Mouse (Mus musculus): ENCODE measurements around the gene Fundc1. TPM values are rescaled to one million over a fixed set of nuclear protein-coding genes. Genes with fewer than 3 reads are reported as not detected.

Gene Fundc1
- polyA plus RNA-seq, 1 experiment from 2014 or later: 36.1 TPM

DNA sequence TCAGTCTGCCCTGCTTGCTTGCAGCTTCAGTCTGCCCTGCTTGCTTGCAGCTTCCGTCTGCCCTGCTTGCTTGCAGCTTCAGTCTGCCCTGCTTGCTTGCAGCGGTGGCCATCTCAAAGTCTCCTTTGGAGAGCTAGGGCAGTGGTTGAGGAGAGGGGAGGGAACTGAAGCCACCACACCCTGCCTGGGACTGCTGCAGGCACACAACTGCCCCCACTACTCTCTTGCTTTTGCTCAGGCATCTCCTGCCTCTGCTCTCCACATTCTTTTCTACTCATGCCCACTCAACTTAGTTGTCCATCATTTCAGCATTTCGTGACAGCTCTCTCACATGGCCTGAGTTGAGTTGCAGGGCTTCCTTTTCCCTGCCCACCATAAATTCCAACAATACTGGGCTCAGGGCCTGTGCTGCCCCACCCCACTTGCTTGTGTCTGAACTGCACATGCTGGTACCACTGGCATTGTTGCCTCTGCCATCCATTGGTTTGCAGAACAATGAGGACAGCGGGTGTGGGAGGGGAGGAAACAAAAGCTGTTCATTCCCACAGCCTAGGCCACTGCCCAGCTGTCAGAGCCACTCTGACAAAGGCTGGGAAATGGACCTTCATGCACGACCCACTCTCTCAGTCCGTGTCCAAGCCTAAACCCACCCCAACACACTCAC lies 24.9 kb downstream of the Fundc1 start:
- H3K4me1 ChIP-seq: peaks cover 18% of the 10 kb centered on the region
- H3K9me3 ChIP-seq: no peaks in the 10 kb centered on the region
- H3K36me3 ChIP-seq (replicated peaks): no peaks in the 10 kb centered on the region
- H3K4me3 ChIP-seq: no peak overlapping the region
- H3K27ac ChIP-seq: peak overlapping the region; percentile 79
- DNase-seq (ENCODE audit: extremely low spot score, low spot score): peak; percentile 15
- 21% methylated on average over 6 of the region's 6 CpGs for WGBS
- H3K27me3 ChIP-seq (ENCODE audit: poor library complexity, severe bottlenecking): no peaks in the 10 kb centered on the region

DNA sequence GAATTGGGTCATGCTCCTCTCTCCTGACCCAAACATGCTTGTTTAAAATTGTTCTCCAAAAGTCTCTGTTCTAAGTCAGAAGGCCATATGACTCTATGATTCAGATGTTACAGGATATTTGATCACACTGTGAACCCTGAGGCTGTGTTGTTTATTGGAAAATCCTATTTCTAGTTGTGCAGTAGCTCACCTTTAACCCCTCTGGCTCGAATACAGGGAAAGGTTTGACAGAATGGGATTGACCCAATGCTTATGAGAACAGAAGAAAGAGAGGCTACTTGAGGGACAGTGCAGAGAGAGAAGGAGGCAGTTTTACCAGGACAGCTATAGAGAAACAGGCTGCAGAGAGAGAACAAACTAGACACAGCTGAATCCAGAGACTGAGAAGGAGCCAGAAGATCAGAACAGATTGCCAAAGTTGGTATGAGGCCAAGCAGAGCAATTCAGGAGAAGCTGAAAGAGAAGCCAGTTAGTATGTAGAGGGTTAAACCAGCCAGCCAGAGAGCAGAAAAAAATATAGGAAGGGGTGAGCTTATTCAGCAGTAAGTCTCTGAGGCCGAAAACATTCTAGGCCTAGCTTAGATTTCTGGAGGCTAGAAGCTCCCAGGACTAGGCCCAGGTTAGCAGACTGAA lies 27.1 kb downstream of the Fundc1 start:
- no peaks in the 10 kb centered on the region for H3K36me3 ChIP-seq (replicated peaks)
- no peak for DNase-seq (ENCODE audit: extremely low spot score, low spot score)
- H3K9me3 ChIP-seq: no peaks in the 10 kb centered on the region
- H3K27me3 ChIP-seq (ENCODE audit: poor library complexity, severe bottlenecking): no peaks in the 10 kb centered on the region
- WGBS: 69% methylated on average over 2 of the region's 2 CpGs
- H3K27ac ChIP-seq: no peak overlapping the region
- H3K4me1 ChIP-seq: peaks cover 18% of the 10 kb centered on the region
- H3K4me3 ChIP-seq: no peak overlapping the region

DNA sequence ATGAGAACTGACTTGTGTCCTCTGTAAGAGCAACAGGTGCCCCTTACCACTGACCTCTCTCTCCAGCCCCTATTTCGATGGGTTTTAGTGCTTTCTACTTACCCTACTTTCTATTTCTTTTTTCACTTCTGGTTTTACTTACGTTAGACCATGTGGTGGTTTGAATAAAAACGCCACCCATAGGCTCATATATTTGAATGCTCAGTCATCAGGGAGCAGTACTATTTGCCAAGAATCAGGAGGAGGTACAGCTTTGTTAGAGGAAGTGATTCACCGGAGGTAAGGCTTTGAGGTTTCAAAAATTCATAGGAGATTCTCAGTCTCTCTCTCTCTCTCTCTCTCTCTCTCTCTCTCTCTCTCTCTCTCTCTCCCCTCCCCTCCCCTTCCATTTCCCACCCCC lies 34.4 kb downstream of the Fundc1 start:
- Histone ChIP-seq H3K4me3 (no peak overlapping the region), H3K4me1 (no peaks in the 10 kb centered on the region), H3K36me3 (replicated peaks) (no peaks in the 10 kb centered on the region), H3K9me3 (no peaks in the 10 kb centered on the region), H3K27ac (no peak overlapping the region), H3K27me3 (ENCODE audit: poor library complexity, severe bottlenecking) (no peaks in the 10 kb centered on the region)
- DNase-seq (ENCODE audit: extremely low spot score, low spot score): no peak
- 87% methylated on average over 4 of the region's 4 CpGs for WGBS

DNA sequence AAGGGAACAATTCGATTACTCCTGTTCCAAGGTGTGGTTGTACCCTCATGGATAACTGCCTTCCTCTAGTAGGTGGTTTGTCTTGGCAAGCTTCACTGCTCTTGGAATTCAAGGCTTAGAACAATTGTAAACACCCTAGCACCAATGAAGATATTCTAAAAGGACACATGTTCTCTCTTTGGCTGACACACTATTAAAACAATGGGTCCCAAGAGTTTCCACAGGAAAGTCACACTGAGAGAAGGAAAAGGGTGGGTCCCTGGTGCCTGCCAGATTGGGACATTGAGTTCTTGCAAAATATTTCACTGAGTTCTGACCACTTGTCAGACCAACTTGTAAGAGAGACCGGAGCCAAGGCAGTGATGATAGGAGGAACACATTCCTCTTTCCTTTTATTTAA lies 45.1 kb downstream of the Fundc1 start:
- Histone ChIP-seq H3K4me3 (no peak overlapping the region), H3K27me3 (ENCODE audit: poor library complexity, severe bottlenecking) (no peaks in the 10 kb centered on the region), H3K36me3 (replicated peaks) (no peaks in the 10 kb centered on the region), H3K4me1 (no peaks in the 10 kb centered on the region; the same call in 1 of the 2 replicates), H3K27ac (no peak overlapping the region), H3K9me3 (no peaks in the 10 kb centered on the region)
- WGBS: 85% methylated on average over 2 of the region's 2 CpGs
- DNase-seq (ENCODE audit: extremely low spot score, low spot score): no peak

DNA sequence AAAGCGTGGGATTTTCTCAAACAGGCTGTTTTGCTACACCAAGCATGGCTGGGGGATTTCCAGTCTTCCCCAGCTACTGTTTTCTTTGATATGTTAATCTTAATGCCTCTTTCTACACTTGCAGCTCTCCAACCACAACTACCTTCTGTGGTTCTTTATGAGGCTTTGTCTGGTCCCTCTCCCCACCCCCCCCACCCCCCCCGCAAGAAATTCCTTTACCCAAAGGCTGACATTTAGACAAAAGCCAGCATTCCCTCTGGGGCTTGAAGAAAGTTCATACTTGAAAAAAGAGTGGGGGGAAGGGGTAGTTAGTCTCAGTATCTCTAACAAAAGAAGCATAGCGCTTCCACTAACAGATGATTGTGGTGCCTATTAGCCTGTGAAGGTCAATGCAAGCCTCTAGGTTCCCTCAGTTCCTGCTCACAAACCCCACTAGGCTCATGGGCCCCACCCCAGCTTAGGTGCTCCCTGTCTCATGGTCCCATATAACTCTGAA lies 50.9 kb downstream of the Fundc1 start:
- no peaks in the 10 kb centered on the region for H3K36me3 ChIP-seq (replicated peaks)
- H3K4me1 ChIP-seq: peaks cover 23% of the 10 kb centered on the region
- 4% methylated on average over 3 of the region's 3 CpGs for WGBS
- H3K9me3 ChIP-seq: no peaks in the 10 kb centered on the region
- peak; percentile 25 for DNase-seq (ENCODE audit: extremely low spot score, low spot score)
- H3K27ac ChIP-seq: peak overlapping the region; percentile 77
- H3K27me3 ChIP-seq (ENCODE audit: poor library complexity, severe bottlenecking): no peaks in the 10 kb centered on the region
- no peak overlapping the region for H3K4me3 ChIP-seq

DNA sequence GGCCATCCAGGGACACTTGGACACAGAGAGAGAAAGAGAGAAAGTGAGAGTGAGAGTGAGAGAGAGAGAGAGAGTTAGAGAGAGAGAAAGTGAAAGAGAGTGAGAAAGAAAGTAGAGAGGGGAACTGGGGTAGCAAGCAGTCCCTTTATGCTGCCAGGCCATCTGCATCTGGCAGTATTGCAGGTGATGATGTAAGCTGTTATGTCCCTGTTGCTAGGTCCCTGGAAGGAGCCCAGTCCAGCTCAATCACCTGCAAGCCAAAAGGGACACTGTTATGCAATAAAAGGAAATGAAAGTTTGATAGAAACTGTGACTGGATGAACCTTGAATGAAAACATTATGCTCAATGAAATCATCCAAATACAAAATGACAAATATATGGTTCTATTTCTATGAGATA lies 52.0 kb downstream of the Fundc1 start:
- no peak for DNase-seq (ENCODE audit: extremely low spot score, low spot score)
- Histone ChIP-seq H3K27ac (peak overlapping the region; percentile 63), H3K36me3 (replicated peaks) (no peaks in the 10 kb centered on the region), H3K4me1 (peaks cover 23% of the 10 kb centered on the region), H3K27me3 (ENCODE audit: poor library complexity, severe bottlenecking) (no peaks in the 10 kb centered on the region), H3K9me3 (no peaks in the 10 kb centered on the region), H3K4me3 (no peak overlapping the region)

DNA sequence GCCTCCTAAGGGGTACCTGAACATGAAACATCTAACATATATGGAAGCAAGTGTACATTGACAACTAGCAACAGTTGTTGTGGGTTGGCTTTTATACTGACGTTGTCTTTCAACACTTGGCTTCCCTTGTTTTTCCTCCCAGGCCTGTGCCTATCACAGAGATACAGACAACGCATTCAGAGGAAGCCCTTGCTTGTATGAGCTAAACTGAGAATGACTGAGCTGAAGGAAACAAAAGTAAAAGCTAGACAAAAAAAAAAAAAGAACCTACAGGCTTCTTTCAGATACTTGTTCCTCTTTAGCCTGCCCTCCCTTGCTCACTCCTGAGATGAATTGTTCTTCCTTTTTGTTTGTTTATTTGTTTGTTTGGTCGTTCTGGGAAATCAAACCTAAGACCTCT lies 58.1 kb downstream of the Fundc1 start:
- Histone ChIP-seq H3K4me1 (no peaks in the 10 kb centered on the region), H3K27ac (no peak overlapping the region), H3K4me3 (no peak overlapping the region), H3K27me3 (ENCODE audit: poor library complexity, severe bottlenecking) (no peaks in the 10 kb centered on the region), H3K36me3 (replicated peaks) (no peaks in the 10 kb centered on the region), H3K9me3 (no peaks in the 10 kb centered on the region)
- DNase-seq (ENCODE audit: extremely low spot score, low spot score): no peak
- 73% methylated on average over 3 of the region's 3 CpGs for WGBS

DNA sequence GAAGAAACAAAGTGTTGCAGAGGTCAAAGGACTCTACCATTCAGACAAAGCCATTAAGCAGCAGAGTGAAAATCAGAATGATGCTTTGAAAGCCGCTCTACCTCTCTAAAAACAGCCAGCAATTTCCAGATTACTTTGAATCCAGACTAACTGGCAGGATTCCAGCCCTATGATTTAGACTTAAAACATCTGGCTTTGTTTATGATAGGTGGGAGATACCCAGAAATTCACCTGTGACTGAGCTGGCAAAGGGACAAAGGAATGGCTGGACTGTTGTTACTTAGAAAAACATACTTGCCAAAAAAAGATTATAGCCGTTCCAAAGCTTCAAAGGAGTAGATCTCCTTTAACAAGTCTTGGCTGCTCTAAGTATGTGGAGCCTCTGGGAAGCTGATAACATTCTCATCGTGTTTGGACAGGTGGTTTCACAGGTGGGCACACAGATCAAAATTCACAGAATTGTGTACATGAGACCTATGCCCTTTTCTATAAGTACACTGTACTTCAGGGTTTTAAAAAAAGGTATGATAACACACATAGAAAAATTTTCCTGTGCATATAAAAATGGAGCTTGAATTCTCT lies 60.0 kb downstream of the Fundc1 start:
- WGBS: 78% methylated on average over 3 of the region's 3 CpGs
- Histone ChIP-seq H3K4me1 (no peaks in the 10 kb centered on the region), H3K4me3 (no peak overlapping the region), H3K9me3 (no peaks in the 10 kb centered on the region), H3K36me3 (replicated peaks) (no peaks in the 10 kb centered on the region), H3K27ac (no peak overlapping the region), H3K27me3 (ENCODE audit: poor library complexity, severe bottlenecking) (no peaks in the 10 kb centered on the region)
- no peak for DNase-seq (ENCODE audit: extremely low spot score, low spot score)
